Mouse (Mus musculus) cerebellum, adult 2 months (tissue): ENCODE results near the gene Phf12. TPM values are rescaled to one million over a fixed set of nuclear protein-coding genes. Genes with fewer than 3 reads are reported as not detected.
A peak's percentile ranks its signal among the peaks of the same experiment; 100 is the strongest.

Source experiments
- DNase-seq, 2 experiments: peaks; one replicate each; pipeline ENCODE4 v3.0.0; 2021
- H3K27ac ChIP-seq: fragments of 200-500 bp; 2 replicates; pipeline ENCODE4 v1.5.1; 2012; ENCODE audit warnings: low read length, control low read depth, inconsistent platforms; ENCODE audit not compliant: insufficient read depth
- H3K27me3 ChIP-seq: fragments of 200-500 bp; 2 replicates; pipeline ENCODE4 v1.6.1; 2012; ENCODE audit warnings: inconsistent platforms, mild to moderate bottlenecking, low read length, moderate library complexity; ENCODE audit not compliant: control insufficient read depth, insufficient read depth
- H3K4me1 ChIP-seq: fragments of 200-500 bp; 2 replicates; pipeline ENCODE4 v1.6.1; 2011; ENCODE audit warnings: low read length; ENCODE audit not compliant: control insufficient read depth, insufficient read depth
- H3K4me3 ChIP-seq: fragments of 200-500 bp; replicated peaks from 2 replicates; pipeline ENCODE3; 2011; ENCODE audit warnings: mild to moderate bottlenecking, low read depth, low read length, control low read depth; ENCODE audit not compliant: insufficient read depth
- CTCF ChIP-seq: fragments of 200-500 bp; IDR thresholded peaks from 2 replicates; pipeline ENCODE4 v1.5.1; 2011; ENCODE audit warnings: low read depth, mild to moderate bottlenecking, control low read depth, low read length, moderate library complexity, borderline replicate concordance; ENCODE audit not compliant: insufficient read depth
- POLR2A ChIP-seq: fragments of 200-500 bp; IDR thresholded peaks from 2 replicates; pipeline ENCODE4 v1.6.1; 2011; ENCODE audit warnings: low read length, control low read depth, borderline replicate concordance; ENCODE audit not compliant: insufficient read depth
- WGBS: fragments of 180-500 bp; shearing (Covaris S2); methylation state at CpG from one replicate; pipeline ENCODE4 v1.1.7; 2018; 5-methylcytosine and 5-hydroxymethylcytosine counted together
- polyA plus RNA-seq: library from polyadenylated mRNA; depleted of rRNA; stranded (reverse); fragments of >200 nt; gene quantifications from 2 replicates; pipeline ENCODE4 v1.2.3, GENCODE M21; 2012

Phf12 gene
- polyA plus RNA-seq, 1 experiment = 50.1 TPM

- peak; percentile 57; the same call in 1 of the 2 replicates for TF ChIP-seq POLR2A
- no peak for TF ChIP-seq CTCF
- DNase-seq = peak; percentile 71 to 76
- Histone ChIP-seq H3K4me1 (peaks cover 7% of the 10 kb centered on the region; the same call in 1 of the 2 replicates), H3K4me3 (peak overlapping the region; percentile 97), H3K27ac (peak overlapping the region; percentile 89), H3K27me3 (no peaks in the 10 kb centered on the region)
- under 1% methylated on average over 55 of the region's 63 CpGs for WGBS
Observed at GRCm38 (mm10) chr11:77983937-77984835, 1.6 kb downstream of the Phf12 start.

- H3K27me3 ChIP-seq = no peaks in the 10 kb centered on the region
- DNase-seq = peak; percentile 59 to 69
- TF ChIP-seq CTCF (no peak), POLR2A (no peak; the same call in 1 of the 2 replicates)
- 0% methylated on average over 13 of the region's 13 CpGs for WGBS
- peaks cover 10% of the 10 kb centered on the region; the same call in 1 of the 2 replicates for H3K4me1 ChIP-seq
- H3K27ac ChIP-seq = peak overlapping the region; percentile 89
- peak overlapping the region; percentile 97 for H3K4me3 ChIP-seq
Observed at GRCm38 (mm10) chr11:77984836-77985231, 2.3 kb downstream of the Phf12 start.

GRCm38 (mm10) chr11:77985541-77986065 lies 3.0 kb downstream of the Phf12 start:
- no peaks in the 10 kb centered on the region for H3K27me3 ChIP-seq
- WGBS = 71% methylated on average over 3 of the region's 3 CpGs
- H3K4me3 ChIP-seq = no peak overlapping the region
- TF ChIP-seq POLR2A (no peak), CTCF (no peak)
- DNase-seq = no peak
- H3K27ac ChIP-seq = no peak overlapping the region
- H3K4me1 ChIP-seq = peaks cover 10% of the 10 kb centered on the region; the same call in 1 of the 2 replicates

- H3K4me3 ChIP-seq = no peak overlapping the region
Observed at GRCm38 (mm10) chr11:77989071-77989690, 6.6 kb downstream of the Phf12 start.

GRCm38 (mm10) chr11:77995556-77995955 lies 13.0 kb downstream of the Phf12 start:
- no peak overlapping the region for H3K4me3 ChIP-seq
- no peaks in the 10 kb centered on the region for H3K4me1 ChIP-seq
- H3K27me3 ChIP-seq = no peaks in the 10 kb centered on the region
- DNase-seq = no peak
- no peak for TF ChIP-seq POLR2A
- TF ChIP-seq CTCF = no peak
- 17% methylated on average over 1 of the region's 1 CpGs for WGBS
- H3K27ac ChIP-seq = no peak overlapping the region

More at GRCm38 (mm10) chr11:77989071-77989690, 6.6 kb downstream of the Phf12 start:
- no peaks in the 10 kb centered on the region for H3K27me3 ChIP-seq
- DNase-seq = peak; percentile 55 to 84
- TF ChIP-seq CTCF (no peak), POLR2A (no peak)
- H3K27ac ChIP-seq = no peak overlapping the region
- peaks cover 10% of the 10 kb centered on the region; the same call in 1 of the 2 replicates for H3K4me1 ChIP-seq
- 30% methylated on average over 13 of the region's 13 CpGs for WGBS

GRCm38 (mm10) chr11:78006446-78006845 lies 23.9 kb downstream of the Phf12 start:
- no peak for DNase-seq
- TF ChIP-seq CTCF (no peak), POLR2A (no peak)
- Histone ChIP-seq H3K27ac (no peak overlapping the region), H3K4me3 (no peak overlapping the region), H3K27me3 (no peaks in the 10 kb centered on the region), H3K4me1 (no peaks in the 10 kb centered on the region)
- 60% methylated on average over 5 of the region's 5 CpGs for WGBS

GRCm38 (mm10) chr11:78019676-78020075 lies 37.1 kb downstream of the Phf12 start:
- no peaks in the 10 kb centered on the region for H3K4me1 ChIP-seq
- WGBS = 24% methylated on average over 4 of the region's 4 CpGs
- no peak overlapping the region for H3K4me3 ChIP-seq
- DNase-seq = peak; percentile 58 to 75
- TF ChIP-seq POLR2A (no peak), CTCF (peak; percentile 79)
- H3K27me3 ChIP-seq = no peaks in the 10 kb centered on the region
- no peak overlapping the region for H3K27ac ChIP-seq

GRCm38 (mm10) chr11:78023607-78024006 lies 41.1 kb downstream of the Phf12 start:
- TF ChIP-seq POLR2A (no peak), CTCF (peak; percentile 52; the same call in 1 of the 2 replicates)
- Histone ChIP-seq H3K4me3 (no peak overlapping the region), H3K27me3 (no peaks in the 10 kb centered on the region), H3K4me1 (no peaks in the 10 kb centered on the region), H3K27ac (no peak overlapping the region)
- no peak for DNase-seq
- WGBS = 45% methylated on average over 8 of the region's 8 CpGs
